Mouse (Mus musculus) layer of hippocampus, adult 9-10 months (tissue): ENCODE measurements around the gene Nod2.
A peak's percentile ranks its signal among the peaks of the same experiment; 100 is the strongest.

Experiments
- DNase-seq: peaks from one replicate; pipeline ENCODE4 v3.0.0; 2022; ENCODE audit warnings: low spot score

Gene Nod2

DNA sequence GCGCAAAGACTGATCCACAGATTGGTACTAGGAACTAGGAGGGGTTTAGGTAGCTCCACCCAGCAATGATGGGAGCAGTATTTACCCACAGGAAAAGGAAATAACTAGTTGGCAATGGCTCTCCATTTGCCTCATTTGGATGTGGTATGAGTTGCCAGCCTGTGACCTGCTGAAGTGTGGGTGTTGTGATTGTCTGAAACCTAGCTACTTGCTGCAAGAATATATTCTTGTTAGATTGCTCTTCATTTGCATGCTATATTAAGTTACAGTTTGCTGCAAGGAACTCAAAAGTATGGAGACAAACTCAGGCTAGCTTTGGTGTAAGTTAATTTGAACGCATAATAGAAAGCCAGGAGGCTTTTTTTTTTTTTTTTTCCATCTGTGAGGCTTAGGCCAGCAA is 33.5 kb downstream of the Nod2 start:
- no peak for DNase-seq

DNA sequence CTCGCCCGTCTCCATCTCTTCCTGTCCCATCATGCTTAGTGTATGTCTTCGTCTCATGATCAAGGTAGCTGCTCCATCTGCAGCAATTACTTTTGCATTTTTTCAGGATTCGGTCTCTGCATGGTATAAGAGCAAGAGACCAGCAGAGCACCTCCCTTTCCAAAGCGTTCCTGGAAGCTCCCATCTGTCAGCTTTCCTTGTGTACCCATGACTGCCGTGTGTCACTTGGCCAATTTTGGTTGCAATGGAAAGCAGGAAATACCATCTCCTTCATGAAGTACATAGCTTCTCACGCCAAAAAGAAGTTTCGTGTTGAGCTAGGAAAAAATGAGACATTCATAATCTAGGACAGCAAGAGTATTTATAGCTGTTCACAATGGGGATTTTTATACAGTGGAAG is 33.9 kb downstream of the Nod2 start:
- no peak for DNase-seq

DNA sequence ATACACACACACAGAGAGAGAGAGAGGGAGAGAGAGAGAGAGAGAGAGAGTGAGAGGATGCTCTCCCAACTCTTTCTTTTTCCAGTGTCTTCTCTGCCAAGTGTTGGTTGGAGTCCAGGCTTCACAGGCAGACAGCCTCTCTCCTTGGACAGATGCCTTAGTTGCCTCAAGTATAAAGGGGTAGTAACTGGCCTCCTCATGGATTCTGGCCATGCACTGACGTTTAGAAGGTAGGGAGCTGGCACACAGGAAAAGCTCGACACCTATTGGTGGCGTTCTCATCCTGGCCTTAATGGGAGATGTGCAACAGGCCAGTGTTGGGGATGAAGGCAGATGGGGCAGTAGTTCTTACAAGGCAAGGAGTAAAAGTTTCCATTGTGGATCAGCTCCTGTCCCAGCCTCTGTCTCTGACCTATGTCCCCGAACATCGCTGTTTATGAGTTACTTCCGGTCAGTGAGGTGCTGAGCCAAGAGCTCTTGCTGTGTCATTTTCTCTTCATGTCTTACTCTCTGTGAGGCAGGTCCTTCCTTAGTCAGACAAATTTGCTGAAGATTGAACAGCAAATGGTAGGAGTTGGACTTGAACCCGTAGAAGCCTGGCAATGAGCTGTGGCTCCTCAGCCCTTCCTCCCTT is 36.7 kb downstream of the Nod2 start:
- DNase-seq = no peak

DNA sequence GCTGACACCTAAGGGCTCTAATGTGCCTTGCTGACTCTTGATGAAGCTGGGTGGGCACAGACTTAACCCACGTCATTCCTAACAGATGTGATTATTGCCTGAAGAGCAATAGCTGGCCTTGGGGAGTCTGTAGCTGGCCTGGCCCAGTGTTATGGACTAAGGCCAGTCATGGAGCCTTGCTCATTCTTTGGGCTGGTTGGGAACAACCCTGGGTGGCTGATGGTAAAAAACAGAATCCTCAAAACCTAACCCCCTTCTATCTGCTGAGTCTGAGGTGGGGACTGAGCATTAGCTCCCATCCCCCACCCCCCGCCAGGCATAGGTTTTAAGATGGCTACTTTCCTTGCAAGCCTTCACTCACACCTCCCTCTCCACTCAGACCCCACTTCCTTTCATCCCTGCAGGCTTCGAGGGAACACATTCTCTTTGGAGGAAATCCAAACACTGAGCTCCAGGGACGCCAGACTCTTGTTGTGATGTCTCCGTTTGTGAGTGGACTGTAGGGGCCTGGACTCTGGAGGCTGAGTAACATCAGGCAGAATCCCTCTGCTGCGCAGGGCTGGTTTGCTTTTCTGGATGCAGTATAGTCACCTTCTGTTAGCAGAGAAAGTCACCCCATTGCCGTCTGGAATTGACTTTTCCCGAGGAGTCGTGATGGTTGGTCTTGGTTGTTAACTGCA is 39.3 kb downstream of the Nod2 start:
- DNase-seq = no peak

DNA sequence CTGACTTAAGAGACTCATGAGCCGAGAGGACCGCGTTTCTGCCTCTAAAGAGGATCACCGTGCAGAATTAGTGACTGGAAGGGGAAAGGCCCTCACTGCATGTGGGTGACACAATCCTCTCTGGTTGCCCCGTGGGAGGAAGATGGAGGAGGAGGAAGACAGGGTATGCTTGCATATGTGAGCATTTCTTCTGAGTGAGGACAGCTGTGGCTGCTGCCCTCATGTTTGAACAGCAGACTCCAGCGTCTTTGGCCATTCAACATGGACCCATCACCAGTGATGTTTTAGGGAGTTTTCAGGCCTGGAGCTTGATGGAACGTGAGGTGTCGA is 39.8 kb downstream of the Nod2 start:
- DNase-seq = no peak

DNA sequence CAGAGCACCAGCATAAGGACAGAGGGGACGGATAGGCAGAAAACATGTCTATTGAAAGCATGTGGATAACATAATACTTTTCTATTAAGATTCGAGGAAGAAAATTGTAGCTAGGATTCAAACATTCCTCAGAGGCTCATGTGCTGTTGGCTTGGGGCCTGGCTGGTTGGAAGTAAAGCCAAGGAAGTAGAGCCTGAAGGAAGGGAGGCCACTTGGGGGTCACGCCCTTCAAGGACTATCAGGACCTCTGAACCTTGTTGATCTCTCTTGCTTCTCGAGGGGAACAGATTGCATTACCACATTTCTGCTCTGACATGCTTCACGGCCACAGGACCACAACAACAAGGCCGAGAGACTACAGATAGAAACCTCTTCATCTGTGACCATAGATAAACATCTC is 42.0 kb downstream of the Nod2 start:
- DNase-seq = no peak

DNA sequence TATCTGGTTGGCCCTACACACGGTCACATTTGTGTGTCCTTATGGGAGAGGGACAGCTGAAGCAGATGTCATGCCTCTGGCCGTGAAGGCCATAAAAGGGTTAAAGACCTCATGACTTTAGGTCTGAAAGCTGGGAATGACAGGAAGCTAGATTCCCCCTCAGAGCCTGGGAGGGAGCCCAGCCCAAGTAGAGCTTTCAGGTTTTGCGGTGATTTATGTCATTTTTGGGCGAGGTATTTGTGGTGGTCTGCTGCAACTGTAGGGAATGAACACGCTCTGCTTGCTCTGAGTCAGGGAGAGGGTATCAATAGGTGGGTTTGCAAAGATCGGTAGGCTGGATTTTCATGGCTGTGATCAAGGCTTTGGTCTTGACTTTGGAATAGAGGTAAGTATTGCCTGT is 42.8 kb downstream of the Nod2 start:
- no peak for DNase-seq

DNA sequence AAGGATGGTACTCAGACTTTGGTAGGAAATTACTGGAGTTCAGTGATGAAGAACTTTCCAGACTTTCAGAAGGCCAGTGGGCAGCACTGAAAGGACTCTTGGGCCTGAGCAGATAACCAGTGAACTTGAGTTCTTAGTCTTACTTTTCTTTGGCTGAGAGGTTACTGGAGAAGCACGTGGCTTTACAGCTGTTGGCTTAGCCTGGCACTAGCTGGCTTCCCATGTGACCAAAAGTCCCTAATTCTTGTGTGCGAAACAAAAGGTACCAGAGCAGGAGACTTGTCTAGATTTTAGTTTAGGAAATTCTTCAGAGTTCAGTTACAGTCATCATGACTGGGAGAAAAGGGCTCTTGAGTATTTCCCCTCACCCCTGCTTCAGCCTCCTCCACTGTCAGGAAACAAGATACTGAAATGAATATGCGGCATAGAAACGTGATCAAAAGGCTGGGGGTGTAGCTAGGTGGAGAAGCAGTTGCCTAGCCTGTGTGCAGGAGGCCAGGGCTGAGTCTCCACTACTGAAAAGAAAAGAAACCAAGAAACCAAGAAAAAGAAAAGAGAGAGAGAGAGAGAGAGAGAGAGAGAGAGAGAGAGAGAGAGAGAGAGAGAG is 44.3 kb downstream of the Nod2 start:
- DNase-seq = no peak

DNA sequence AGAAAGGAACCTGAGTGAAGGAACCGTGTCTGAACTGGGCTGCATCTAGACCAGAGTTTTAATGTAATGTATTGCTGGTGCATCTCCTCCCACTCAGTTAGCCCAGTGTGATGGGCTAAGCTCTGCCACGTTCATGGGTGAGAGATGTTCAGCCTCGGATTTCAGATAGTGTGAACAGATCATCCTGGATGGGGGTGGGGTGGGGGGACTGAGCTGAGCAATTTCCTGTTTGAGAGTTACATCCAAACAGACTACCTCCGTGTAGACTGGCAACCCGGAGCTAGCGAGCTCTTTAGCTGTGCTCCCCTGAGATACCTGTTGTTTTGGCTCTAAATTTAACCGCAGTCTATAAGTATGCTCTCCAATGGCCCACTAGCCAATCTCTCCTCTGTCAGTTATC is 44.8 kb downstream of the Nod2 start:
- DNase-seq = no peak

DNA sequence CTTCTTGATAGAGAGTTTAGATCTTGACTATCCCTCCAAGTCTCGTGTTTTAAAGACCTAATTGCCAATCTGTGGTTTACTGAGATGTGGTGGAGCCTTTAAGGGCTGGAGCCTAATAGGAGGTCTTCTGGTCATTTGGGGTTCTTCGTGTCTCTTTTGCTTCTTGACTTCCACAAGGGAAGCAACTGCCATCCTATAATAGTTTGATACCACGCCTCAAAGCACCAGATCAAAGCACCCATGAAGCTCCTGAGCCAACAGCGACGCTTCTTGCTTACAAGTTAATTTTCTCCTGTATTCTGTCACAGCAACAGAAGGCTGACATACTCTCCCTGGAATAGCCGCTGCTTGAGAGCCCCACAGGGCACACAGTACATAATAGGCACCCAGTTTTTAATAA is 45.8 kb downstream of the Nod2 start:
- no peak for DNase-seq

DNA sequence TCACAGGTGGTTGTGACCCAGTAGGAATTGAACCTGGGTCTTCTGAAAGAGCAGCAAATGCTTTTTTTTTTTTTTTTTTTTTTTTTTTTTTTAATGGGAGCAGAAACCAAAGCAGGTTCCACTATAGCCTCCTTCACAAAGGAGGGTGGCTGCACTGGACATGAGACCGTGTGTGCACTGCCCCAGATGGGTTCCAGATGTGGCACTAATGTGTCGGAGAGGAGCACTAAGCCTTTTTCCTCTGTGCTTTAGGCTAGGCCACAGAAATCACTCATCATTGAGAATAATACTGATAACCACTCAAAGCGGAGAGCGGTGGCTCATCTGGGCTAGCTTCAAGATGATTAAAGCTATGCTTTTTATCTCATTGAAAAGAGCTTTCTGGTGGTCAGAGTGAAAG is 46.3 kb downstream of the Nod2 start:
- DNase-seq = no peak

DNA sequence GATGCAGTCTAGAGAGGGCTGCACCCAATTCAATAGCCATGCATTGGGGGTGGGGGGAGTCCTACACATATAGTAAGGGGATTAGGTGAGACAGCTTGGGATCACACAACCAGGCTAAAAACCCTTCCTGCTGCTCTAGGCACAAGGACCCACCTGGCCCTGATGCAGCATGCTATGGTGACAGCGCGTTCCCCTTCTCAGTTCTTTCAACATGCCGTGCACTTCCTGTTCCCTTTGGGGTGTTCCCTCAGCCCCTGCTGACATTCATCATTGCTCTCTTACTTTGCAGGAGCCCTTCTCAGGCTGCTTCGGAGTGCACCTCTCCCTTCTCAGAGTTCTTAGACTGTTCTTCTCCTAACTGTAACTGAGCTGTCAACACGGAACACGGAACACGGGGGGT is 47.2 kb downstream of the Nod2 start:
- DNase-seq = no peak

DNA sequence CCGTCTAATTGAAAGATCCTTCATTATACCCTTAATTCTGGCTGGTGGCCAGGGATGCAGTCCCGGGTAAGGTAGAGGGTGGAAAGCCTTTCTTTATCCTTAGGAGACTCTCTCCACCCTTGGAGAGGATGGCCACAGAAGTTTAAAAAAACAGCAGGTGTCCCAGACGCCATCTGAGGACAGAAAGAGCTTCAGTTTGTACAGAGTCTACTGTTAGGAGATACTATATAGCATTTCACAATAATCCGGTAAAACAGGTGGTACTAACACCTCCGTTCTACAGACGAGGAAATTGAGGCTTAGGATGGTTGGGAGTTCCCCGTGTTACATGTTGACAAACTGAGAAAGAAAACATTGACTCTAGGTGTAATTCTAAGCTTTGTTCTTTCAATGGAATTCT is 49.1 kb downstream of the Nod2 start:
- no peak for DNase-seq

DNA sequence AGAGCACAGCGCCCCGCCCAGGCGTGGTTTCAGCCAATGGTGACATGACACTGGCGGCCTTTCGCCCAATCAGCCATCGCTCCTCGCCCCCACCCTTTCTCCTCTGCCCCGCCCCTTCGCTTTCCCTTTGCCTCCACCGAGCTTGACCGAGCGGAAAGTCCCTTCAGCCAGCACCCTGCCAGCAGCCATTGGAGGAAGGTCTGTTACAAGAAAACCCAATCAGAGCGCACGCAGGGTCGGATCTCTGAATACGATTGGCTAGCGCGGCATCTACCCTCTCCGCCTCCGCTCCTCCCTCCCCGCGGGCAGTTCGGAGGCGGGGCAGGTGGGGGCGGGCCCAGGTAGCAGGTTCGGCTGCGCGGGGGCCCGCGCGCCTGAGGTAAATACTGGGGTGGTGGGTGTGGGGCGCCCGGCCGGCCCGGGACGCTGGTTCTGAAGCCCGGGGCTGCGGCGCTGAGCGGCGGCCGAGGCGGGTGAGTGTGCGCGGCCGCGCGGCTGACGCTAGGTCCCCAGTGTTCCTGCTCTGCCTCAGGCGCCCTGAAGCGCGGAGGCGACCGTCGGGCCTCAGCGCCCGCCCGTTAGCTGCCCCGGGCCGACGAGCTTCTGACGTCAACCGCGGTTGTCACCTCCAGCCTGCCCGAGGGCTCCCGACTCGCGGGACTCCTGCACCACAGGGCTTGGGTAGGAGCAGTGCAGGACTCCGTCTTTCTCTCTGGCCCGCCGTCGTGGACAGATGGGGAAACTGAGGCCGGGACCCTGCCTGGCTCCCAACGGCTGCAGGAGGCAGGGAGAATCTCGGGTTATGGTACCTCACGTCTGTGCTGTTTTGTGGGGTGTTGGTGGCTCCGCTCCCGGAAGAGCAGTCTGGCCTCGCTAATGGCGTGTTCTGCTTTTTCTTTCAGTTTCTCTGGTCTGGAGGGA is 49.9 kb downstream of the Nod2 start, which contains the start of gene Cyld:
TSS of gene Cyld (plus strand) at position 308 of the 921 bp plus-strand sequence.
- DNase-seq = peak; percentile 98

DNA sequence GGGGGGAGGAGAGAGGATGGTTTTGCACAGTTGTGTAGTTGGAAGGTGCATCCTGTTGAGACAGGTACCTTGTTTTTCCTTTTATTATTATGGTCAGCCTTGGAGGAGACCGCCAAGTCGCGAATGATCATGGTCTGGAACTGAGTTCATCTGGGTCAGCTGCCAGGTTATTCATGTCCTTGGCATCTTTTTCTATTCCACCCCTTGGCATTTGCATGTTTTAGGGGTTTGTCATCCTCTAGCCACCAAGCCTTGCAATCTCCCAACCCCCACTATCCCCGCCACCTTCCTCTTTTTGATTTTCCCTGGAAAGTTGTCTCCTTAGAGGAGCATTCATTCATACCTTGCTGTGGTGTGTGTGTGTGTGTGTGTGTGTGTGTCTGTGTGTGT is 50.5 kb downstream of the Nod2 start:
- no peak for DNase-seq

DNA sequence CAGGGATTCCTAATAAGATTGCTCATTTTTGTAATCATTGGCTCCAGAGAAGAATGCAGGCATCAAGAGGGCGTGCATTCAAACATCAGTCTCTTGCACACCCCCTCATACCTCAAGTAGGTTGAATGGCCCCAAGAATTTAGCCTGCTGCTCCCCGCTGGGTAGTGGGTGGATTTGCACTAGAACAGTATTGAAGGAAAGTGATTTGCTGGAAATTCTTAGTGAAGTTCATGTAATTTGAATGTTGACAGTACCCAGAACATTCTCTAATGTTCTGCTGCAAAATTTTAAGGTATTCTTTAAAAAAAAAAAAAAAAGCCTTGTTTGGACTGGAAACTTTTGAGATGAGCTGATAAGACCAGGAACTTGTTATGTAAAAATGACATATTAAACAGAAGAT is 50.9 kb downstream of the Nod2 start:
- DNase-seq = no peak

DNA sequence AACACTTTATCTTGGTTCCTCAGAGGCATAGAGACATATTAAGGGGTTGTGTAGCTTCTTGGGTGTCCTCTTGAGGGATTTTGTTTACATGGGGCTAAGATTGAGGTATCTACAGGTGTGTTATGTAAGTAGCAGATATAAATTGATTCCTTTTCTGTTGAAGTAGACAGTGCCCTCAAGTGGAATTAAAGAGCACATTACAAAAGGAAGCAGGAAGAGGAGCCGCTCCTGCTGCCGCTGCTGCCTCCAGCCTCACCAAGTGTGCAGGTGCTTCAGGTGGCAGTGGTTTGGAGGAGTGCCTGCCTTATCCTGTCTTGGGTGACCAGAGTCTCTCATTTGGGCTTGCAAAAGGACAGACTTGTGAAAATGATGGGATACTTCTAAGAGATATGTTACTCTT is 54.5 kb downstream of the Nod2 start:
- DNase-seq = no peak

DNA sequence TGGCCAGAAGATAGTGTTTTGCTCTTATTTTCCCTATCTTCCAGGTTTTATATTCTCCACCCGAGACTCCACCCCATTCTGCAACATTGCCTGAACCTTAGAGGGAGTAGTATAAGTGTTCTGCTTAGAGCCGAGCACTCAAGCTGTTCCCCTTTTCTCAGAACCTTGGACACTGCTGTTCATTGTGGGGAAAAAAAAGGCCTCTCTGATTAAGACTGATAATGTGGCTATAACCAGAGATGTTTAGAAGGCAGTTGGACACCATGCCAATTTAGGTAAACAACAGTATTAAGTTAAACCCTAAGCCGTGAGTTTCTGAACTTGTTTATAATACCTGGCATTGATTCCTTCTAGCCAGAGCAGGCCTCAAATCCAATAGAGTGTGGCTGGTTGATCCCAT is 55.7 kb downstream of the Nod2 start:
- DNase-seq = no peak

DNA sequence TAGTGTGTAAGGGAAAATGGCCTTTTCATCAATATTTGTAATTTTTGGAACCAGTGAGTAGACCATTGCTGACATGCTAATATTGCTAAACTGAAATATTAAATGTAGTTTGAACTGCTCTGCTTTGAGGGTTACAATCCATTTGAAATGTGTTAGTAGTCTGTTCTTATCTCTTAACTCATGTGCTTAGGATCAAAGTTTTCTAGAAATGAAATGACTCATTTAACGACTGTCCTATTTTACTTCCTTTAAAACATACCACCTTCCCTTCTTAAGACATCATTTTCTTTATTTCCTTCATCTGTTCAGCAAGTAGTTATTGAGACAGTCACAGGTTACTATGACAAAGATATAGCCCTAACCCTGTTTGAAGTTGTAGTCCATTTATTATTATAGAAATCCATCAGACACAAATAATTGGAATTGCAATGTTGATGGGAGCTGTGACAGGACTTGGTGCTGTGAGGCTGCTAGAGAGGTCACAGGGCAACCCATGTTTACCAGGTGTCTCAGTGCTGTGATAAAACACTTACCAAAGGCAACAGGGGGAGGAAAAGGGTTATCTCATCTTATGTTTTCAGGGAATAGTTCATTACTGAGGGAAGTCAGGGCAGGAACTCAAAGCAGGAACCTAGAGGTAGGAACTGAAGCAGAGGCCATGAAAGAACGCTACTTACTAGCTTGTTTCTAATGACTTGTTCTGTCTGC is 76.3 kb downstream of the Nod2 start:
- no peak for DNase-seq
